Mouse (Mus musculus) heart, postnatal 0 days (tissue): ENCODE results near the gene Cntn4. TPM values are rescaled to one million over a fixed set of nuclear protein-coding genes. Genes with fewer than 3 reads are reported as not detected.

Experiments used
- ATAC-seq: fragments of 200-750 bp; cut with Nextera tagmentation; 2 replicates; pipeline ENCODE4 v1.8.0; 2017; ENCODE audit warnings: low read depth, moderate number of reproducible peaks, moderate library complexity; ENCODE audit not compliant: insufficient read depth
- DNase-seq: peaks from one replicate; pipeline ENCODE4 v3.0.0-alpha.2; 2016; ENCODE audit warnings: low spot score
- H3K27ac ChIP-seq: fragments of 300-500 bp; sonication (generic); 2 replicates; pipeline ENCODE4 v1.5.1; 2014; ENCODE audit warnings: low read depth, mild to moderate bottlenecking
- H3K27me3 ChIP-seq: fragments of 300-500 bp; sonication (generic); 2 replicates; pipeline ENCODE4 v1.6.1; 2014; ENCODE audit warnings: low read length, mixed read lengths; ENCODE audit not compliant: control insufficient read depth, insufficient read depth
- H3K36me3 ChIP-seq: fragments of 300-500 bp; sonication (generic); replicated peaks from 2 replicates; pipeline ENCODE4 v1.6.1; 2014; ENCODE audit warnings: low read length, mixed read lengths; ENCODE audit not compliant: control insufficient read depth, insufficient read depth
- H3K4me1 ChIP-seq: fragments of 300-500 bp; sonication (generic); 2 replicates; pipeline ENCODE4 v1.6.1; 2014; ENCODE audit warnings: antibody characterized with exemption; ENCODE audit not compliant: control insufficient read depth, insufficient read depth
- H3K4me2 ChIP-seq: fragments of 300-500 bp; sonication (generic); 2 replicates; pipeline ENCODE4 v1.6.1; 2014; ENCODE audit warnings: low read depth, mild to moderate bottlenecking, low read length, moderate library complexity
- H3K4me3 ChIP-seq: fragments of 300-500 bp; sonication (generic); 2 replicates; pipeline ENCODE4 v1.5.1; 2014; ENCODE audit warnings: low read depth, low read length
- H3K9ac ChIP-seq: fragments of 300-500 bp; sonication (generic); replicated peaks from 2 replicates; pipeline ENCODE4 v1.6.1; 2014; ENCODE audit warnings: low read depth, low read length, mixed read lengths
- H3K9me3 ChIP-seq: fragments of 300-500 bp; sonication (generic); replicated peaks from 2 replicates; pipeline ENCODE4 v1.6.1; 2016; ENCODE audit warnings: low read length; ENCODE audit not compliant: control insufficient read depth
- CTCF ChIP-seq: IDR thresholded peaks from 2 replicates; pipeline ENCODE4 v1.5.1; 2016; ENCODE audit warnings: antibody characterized with exemption, control low read depth, low read depth
- EP300 ChIP-seq: IDR thresholded peaks from 2 replicates; pipeline ENCODE4 v1.6.1; 2016; ENCODE audit warnings: antibody characterized with exemption, low read depth
- whole genome bisulfite sequencing: fragments of 180-500 bp; shearing (Covaris S2); extraction: QIAGEN DNeasy Blood & Tissue Kit; methylation state at CpG from one replicate; pipeline ENCODE4 v1.1.7; 2014; 5-methylcytosine and 5-hydroxymethylcytosine counted together
- polyA plus RNA-seq: library from polyadenylated mRNA; unstranded; fragments of >200 nt; fragmentation: Nextera tagmentation; extraction: Ambion mirVana; gene quantifications from 2 replicates; pipeline ENCODE4 v1.2.1, GENCODE M21; 2015
- total RNA-seq: library from RNA; depleted of rRNA; stranded (reverse); fragments of >200 nt; gene quantifications from 2 replicates; pipeline ENCODE4 v1.2.3, GENCODE M21; 2014; ENCODE audit warnings: low replicate concordance

Gene Cntn4
- total and polyA plus RNA-seq, 2 experiments from 2014 or later = 0.04 to 0.07 TPM

DNA sequence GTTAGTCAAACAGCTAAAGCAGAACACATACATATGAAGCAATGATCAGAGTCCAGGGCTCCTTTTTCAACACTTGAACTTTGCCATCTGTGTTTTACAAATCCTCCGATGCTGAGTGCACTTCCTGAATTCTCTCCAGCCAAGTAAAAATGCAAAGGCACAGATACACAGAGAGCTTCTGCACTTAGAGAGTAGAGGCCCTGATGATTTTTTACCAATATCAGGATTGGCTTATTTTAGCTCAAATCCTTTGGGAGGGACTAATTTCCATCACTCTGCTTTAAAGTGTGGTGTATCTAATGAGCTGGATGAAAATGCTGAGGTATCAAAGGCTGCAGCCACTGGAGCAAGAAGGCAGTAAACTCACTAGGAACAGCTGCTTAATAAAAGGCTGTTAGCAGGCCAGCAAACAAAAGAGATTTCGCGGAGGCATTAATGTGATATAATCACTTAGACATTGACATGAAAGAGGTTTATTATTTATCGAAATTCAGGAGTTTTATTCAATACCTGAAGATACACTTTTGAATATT, 400.7 kb downstream of the Cntn4 start:
- H3K4me2 ChIP-seq = no peak overlapping the region
- H3K27me3 ChIP-seq = no peaks in the 10 kb centered on the region
- H3K36me3 ChIP-seq = no peaks in the 10 kb centered on the region
- DNase-seq = no peak
- no peak overlapping the region for H3K27ac ChIP-seq
- no peak for TF ChIP-seq CTCF
- no peak for TF ChIP-seq EP300
- H3K4me1 ChIP-seq = no peaks in the 10 kb centered on the region
- no peak for ATAC-seq
- H3K9ac ChIP-seq = no peak overlapping the region
- H3K9me3 ChIP-seq = no peaks in the 10 kb centered on the region
- no peak overlapping the region for H3K4me3 ChIP-seq
- 59% methylated on average over 4 of the region's 4 CpGs for WGBS

DNA sequence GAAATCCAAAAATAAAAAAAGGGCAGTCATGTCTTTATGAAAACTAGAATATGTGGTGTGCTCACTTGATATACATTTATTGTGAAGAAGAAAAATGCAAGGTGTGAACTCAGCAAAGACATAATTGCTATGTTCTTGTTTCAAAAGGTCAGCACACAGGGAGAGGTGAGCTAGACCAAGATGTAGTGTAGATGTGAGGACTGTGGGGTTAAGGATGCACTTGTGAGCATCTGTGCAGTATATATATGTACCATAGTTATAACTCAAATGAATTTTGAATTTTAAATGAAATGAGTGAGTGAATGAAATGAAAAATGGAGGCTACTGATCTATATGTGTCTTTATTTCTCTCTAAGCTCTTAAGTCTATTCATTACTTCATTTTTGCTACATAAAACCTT, 401.2 kb downstream of the Cntn4 start:
- Histone ChIP-seq H3K27ac (no peak overlapping the region), H3K27me3 (no peaks in the 10 kb centered on the region), H3K36me3 (no peaks in the 10 kb centered on the region), H3K9me3 (no peaks in the 10 kb centered on the region), H3K4me3 (no peak overlapping the region), H3K4me2 (no peak overlapping the region), H3K9ac (no peak overlapping the region), H3K4me1 (no peaks in the 10 kb centered on the region)
- DNase-seq (no peak), ATAC-seq (no peak)
- TF ChIP-seq EP300 (no peak), CTCF (no peak)

DNA sequence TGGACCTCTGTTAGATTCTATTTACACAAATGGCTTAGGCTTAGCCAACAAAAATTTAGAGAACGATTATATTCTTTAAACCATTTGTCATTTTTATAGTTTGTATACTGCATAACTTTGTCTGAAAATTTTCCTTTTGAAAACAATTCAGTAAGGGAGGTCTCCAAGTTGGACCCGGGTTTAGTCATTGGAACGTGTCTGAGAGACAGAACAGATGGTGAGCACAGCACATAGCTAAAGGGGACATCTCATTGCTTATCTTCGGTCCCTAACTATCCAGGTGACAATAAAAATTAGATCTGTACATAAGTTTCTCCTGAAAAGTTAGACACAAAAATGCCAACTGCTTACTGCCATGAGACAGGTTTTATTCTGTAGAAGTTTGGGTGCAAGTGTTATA, 420.4 kb downstream of the Cntn4 start:
- TF ChIP-seq CTCF = no peak
- TF ChIP-seq EP300 = no peak
- ATAC-seq = no peak

DNA sequence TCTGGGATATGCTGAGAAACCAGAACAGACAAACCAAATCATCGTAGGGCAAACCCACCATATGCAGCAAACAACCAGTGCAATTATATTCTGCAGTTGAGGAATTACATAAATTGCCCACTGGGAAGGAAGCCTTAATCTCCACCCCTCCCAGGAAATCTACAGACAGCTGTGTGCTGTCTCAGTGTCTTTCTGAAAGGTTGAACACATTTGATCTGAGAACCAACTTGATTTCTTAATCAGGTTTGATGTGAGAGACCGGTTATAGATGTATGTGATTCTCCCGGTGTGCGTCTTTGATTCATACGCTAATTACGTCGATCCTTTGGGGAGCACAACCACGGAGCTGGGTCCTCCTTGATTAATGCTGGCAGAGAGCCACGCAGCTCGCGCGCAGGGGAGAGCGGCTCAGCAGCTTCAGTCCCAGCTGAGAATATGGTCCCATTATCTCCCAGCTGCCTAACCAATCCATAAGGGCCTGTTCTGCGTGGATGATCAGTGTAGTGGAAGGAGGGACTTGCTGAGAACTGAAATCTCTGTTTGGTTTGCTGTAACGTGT, 441.1 kb downstream of the Cntn4 start:
- H3K4me2 ChIP-seq = peak overlapping the region; percentile 45
- no peaks in the 10 kb centered on the region for H3K27me3 ChIP-seq
- WGBS = 26% methylated on average over 15 of the region's 15 CpGs
- H3K36me3 ChIP-seq = no peaks in the 10 kb centered on the region
- H3K9ac ChIP-seq = no peak overlapping the region
- no peaks in the 10 kb centered on the region for H3K9me3 ChIP-seq
- DNase-seq (no peak), ATAC-seq (no peak)
- peak overlapping the region; percentile 20; the same call in 1 of the 2 replicates for H3K4me3 ChIP-seq
- TF ChIP-seq EP300 = no peak
- no peak for TF ChIP-seq CTCF
- no peak overlapping the region for H3K27ac ChIP-seq
- H3K4me1 ChIP-seq = no peaks in the 10 kb centered on the region

More for the DNA sequence above, 420.4 kb downstream of the Cntn4 start:
- 65% methylated on average over 4 of the region's 4 CpGs for WGBS
- no peak overlapping the region for H3K9ac ChIP-seq
- no peak for DNase-seq
- no peak overlapping the region for H3K4me2 ChIP-seq
- H3K4me3 ChIP-seq = no peak overlapping the region
- H3K27ac ChIP-seq = no peak overlapping the region
- H3K36me3 ChIP-seq = no peaks in the 10 kb centered on the region
- no peaks in the 10 kb centered on the region for H3K27me3 ChIP-seq
- no peaks in the 10 kb centered on the region for H3K9me3 ChIP-seq
- H3K4me1 ChIP-seq = no peaks in the 10 kb centered on the region

DNA sequence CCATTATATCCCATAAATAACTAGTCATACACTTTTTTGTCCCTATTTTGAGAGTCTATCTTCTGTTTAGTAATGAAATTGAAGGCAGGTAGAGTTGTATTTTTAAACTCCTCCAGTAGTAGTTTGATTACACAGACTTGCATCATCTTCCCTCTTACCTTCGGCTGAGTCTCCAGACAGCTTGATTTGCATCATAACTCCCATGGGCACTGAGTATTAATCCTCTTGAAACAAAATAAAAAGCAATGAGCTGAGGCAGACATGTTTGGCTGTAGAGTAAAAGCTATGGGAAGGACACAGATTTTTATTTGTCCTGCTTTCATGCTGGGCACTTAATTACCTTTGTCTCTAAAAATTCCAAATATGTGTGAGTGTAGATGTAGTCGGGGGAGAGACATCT, 476.1 kb downstream of the Cntn4 start:
- H3K4me3 ChIP-seq = no peak overlapping the region
- DNase-seq (no peak), ATAC-seq (no peak)
- H3K9me3 ChIP-seq = no peaks in the 10 kb centered on the region
- no peak overlapping the region for H3K27ac ChIP-seq
- H3K4me2 ChIP-seq = no peak overlapping the region
- no peaks in the 10 kb centered on the region for H3K27me3 ChIP-seq
- no peak overlapping the region for H3K9ac ChIP-seq
- 37% methylated on average over 2 of the region's 2 CpGs for WGBS
- no peaks in the 10 kb centered on the region for H3K4me1 ChIP-seq
- no peak for TF ChIP-seq CTCF
- no peak for TF ChIP-seq EP300
- no peaks in the 10 kb centered on the region for H3K36me3 ChIP-seq

DNA sequence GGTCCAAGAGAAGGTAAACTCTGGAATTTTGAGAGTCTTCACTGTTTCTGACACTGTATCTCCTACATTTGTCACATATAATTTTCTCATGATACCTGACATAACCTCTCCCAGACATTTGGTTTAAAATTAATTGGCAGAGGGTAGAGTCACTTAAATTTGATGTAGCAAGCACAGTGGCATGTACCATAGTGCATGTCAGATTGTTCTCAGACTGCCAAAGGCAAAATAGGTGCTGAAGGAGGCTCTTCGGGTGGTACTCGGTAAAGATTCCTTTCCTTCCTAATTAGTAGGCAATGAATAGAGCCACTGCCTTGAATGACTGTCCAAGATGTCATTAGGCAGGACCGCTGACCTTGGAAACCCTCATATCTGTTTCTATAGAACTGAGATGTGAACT, 477.9 kb downstream of the Cntn4 start:
- no peak overlapping the region for H3K4me2 ChIP-seq
- ATAC-seq (no peak), DNase-seq (no peak)
- no peaks in the 10 kb centered on the region for H3K36me3 ChIP-seq
- H3K4me1 ChIP-seq = no peaks in the 10 kb centered on the region
- H3K9ac ChIP-seq = no peak overlapping the region
- H3K9me3 ChIP-seq = no peaks in the 10 kb centered on the region
- no peak overlapping the region for H3K27ac ChIP-seq
- no peak overlapping the region for H3K4me3 ChIP-seq
- WGBS = 81% methylated on average over 3 of the region's 3 CpGs
- TF ChIP-seq EP300 (no peak), CTCF (no peak)
- H3K27me3 ChIP-seq = no peaks in the 10 kb centered on the region
